Mouse (Mus musculus): Measurements from ENCODE around the gene Gpr107.

DNA sequence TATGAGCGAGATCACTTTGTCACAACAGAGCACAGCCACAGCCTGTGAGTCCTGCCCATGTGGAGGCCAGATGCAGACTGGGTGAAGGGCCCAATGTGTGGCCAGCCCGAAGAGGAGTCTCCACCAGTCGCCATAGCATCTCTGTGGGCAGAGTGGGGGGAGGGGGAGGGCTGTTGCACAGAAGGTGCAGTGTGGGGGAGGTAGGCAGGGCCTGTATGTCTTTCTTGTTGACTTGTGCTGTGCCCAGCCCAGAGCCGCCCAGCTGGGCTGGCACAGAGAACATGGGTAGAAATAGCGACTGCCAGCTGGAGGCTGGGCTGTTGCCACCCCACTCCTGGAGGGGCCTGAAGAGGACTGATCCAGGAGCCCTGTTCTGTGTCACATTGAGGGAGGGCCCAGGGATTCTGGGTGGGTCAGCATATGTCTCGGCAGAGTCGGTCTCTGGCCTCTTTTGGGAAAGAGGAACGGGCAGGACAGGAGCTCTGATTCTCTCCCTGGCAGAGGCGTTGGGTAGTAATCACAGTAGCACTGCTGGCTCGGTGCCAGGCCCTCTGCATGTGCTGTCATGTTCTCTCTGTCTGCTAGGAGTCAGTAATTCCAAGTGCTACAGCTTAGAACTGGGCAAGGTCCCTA lies 111.7 kb downstream of the Gpr107 start:
- TF ChIP-seq POLR2A (IDR thresholded peaks at IDR 0.05; ENCODE audit: extremely low read depth, insufficient read depth, low read length) (no peak), CTCF (IDR thresholded peaks at IDR 0.05; ENCODE audit: low read depth, low read length) (no peak)

Data from liver, adult 2 months (tissue).